In genomic region chr5:134986298-134987268, GRCm38 (mm10) we compare ENCODE assay signal across 8 mouse cellular contexts. TPM values are rescaled to one million over a fixed set of nuclear protein-coding genes. Genes with fewer than 3 reads are reported as not detected.
DNase-seq lines count a peak whose midpoint lies in the region; ATAC-seq and TF ChIP-seq lines count a peak whose summit lies in the region.

No protein-coding gene starts in this region.

- H3K4me2 ChIP-seq in hindbrain, embryonic 12.5 days (replicated peaks): peak overlapping the region; percentile 43
- H3K4me2 ChIP-seq in lung, postnatal 0 days (replicated peaks; ENCODE audit: low read depth, low read length): peak overlapping the region; percentile 49
- peak overlapping the region; percentile 57 for H3K4me2 ChIP-seq in stomach, embryonic 15.5 days

- in situ Hi-C loops in ES-E14 (cut with MboI; ENCODE audit: low sequenced_read_pairs in 2 of 2, unreplicated experiment in 2 of 2): no loop called here

- H3K36me3 ChIP-seq in ES-E14 (ENCODE audit: control insufficient read depth, insufficient read depth, low read length, poor library complexity, severe bottlenecking): no peaks in the 10 kb centered on the region
- no peaks in the 10 kb centered on the region for H3K36me3 ChIP-seq in hindbrain, embryonic 12.5 days
- H3K36me3 ChIP-seq in lung, postnatal 0 days (ENCODE audit: insufficient read depth, low read length): no peaks in the 10 kb centered on the region
- H3K36me3 ChIP-seq in stomach, embryonic 15.5 days: no peaks in the 10 kb centered on the region

- H3K4me3 ChIP-seq in ES-E14 (ENCODE audit: insufficient read depth in 1 of 2, low read depth in 1 of 2, low read length in 2 of 2, poor library complexity in 1 of 2, severe bottlenecking in 1 of 2): peak overlapping the region; percentile 72 to 73
- H3K4me3 ChIP-seq in hindbrain, embryonic 12.5 days: peak overlapping the region; percentile 22
- H3K4me3 ChIP-seq in lung, postnatal 0 days (ENCODE audit: low read depth, low read length): peak overlapping the region; percentile 55
- H3K4me3 ChIP-seq in stomach, embryonic 15.5 days (replicated peaks): peak overlapping the region; percentile 42

- peak; percentile 80 to 81 for DNase-seq in cerebellum, postnatal 10 days
- no peak for DNase-seq in cerebellum, adult 18-20 months
- no peak for DNase-seq in ES-E14 (ENCODE audit: low read depth, low spot score)
- peak; percentile 57 for DNase-seq in lung, postnatal 0 days (ENCODE audit: low spot score)
- no peak for DNase-seq in thymus, postnatal 4 days
- DNase-seq in left cerebral cortex, adult 11 months (ENCODE audit: low spot score): no peak

- H3K27me3 ChIP-seq in hindbrain, embryonic 12.5 days: peaks cover 62% of the 10 kb centered on the region
- H3K27me3 ChIP-seq in lung, postnatal 0 days (replicated peaks; ENCODE audit: insufficient read depth, low read length): peaks cover 19% of the 10 kb centered on the region
- peaks cover 34% of the 10 kb centered on the region for H3K27me3 ChIP-seq in stomach, embryonic 15.5 days (replicated peaks)

- H3K4me1 ChIP-seq in ES-E14 (ENCODE audit: control insufficient read depth in 2 of 2, insufficient read depth in 2 of 2, low read length in 2 of 2, poor library complexity in 1 of 2): peaks cover 4 to 26% of the 10 kb centered on the region in 2 experiments
- H3K4me1 ChIP-seq in hindbrain, embryonic 12.5 days: peaks cover 24% of the 10 kb centered on the region
- peaks cover 16% of the 10 kb centered on the region; the same call in 1 of the 2 replicates for H3K4me1 ChIP-seq in lung, postnatal 0 days (ENCODE audit: insufficient read depth, low read depth, low read length)
- H3K4me1 ChIP-seq in stomach, embryonic 15.5 days: peaks cover 20% of the 10 kb centered on the region

- ATAC-seq in hindbrain, embryonic 12.5 days (ENCODE audit: low FRiP score): no peak
- ATAC-seq in lung, postnatal 0 days: peak; percentile 0
- no peak for ATAC-seq in stomach, embryonic 15.5 days (ENCODE audit: insufficient read depth, low FRiP score, low read depth)

- TF ChIP-seq CTCF in lung, postnatal 0 days (IDR thresholded peaks at IDR 0.05): peak; percentile 47

- H3K9me3 ChIP-seq in ES-E14 (ENCODE audit: control insufficient read depth, insufficient read depth, low read depth, low read length): no peaks in the 10 kb centered on the region
- H3K9me3 ChIP-seq in hindbrain, embryonic 12.5 days (replicated peaks): no peaks in the 10 kb centered on the region
- no peaks in the 10 kb centered on the region for H3K9me3 ChIP-seq in lung, postnatal 0 days (ENCODE audit: low read length)
- H3K9me3 ChIP-seq in stomach, embryonic 15.5 days: no peaks in the 10 kb centered on the region

- peak overlapping the region; percentile 62 for H3K9ac ChIP-seq in ES-E14 (ENCODE audit: insufficient read depth, low read depth, low read length, poor library complexity, severe bottlenecking)
- H3K9ac ChIP-seq in hindbrain, embryonic 12.5 days: peak overlapping the region; percentile 39; the same call in 1 of the 2 replicates
- peak overlapping the region; percentile 88 for H3K9ac ChIP-seq in lung, postnatal 0 days (replicated peaks; ENCODE audit: low read depth)
- peak overlapping the region; percentile 17; the same call in 1 of the 2 replicates for H3K9ac ChIP-seq in stomach, embryonic 15.5 days

- TF ChIP-seq EP300 in lung, postnatal 0 days (IDR thresholded peaks at IDR 0.05): no peak

- H3K27ac ChIP-seq in ES-E14 (ENCODE audit: insufficient read depth, low read depth, low read length, poor library complexity, severe bottlenecking): peak overlapping the region; percentile 24; the same call in 1 of the 2 replicates
- no peak overlapping the region for H3K27ac ChIP-seq in hindbrain, embryonic 12.5 days
- peak overlapping the region; percentile 95 for H3K27ac ChIP-seq in lung, postnatal 0 days (ENCODE audit: low read length)
- H3K27ac ChIP-seq in stomach, embryonic 15.5 days: peak overlapping the region; percentile 84

- 4% methylated on average over 79 of the region's 79 CpGs for WGBS in hindbrain, embryonic 12.5 days
- WGBS in lung, postnatal 0 days: 4% methylated on average over 79 of the region's 79 CpGs
- 4% methylated on average over 79 of the region's 79 CpGs for whole genome bisulfite sequencing in stomach, embryonic 15.5 days

TF ChIP-seq in ES-E14, 5 proteins besides CTCF, POLR2A, EP300 and RAD21:
- no peak for TF ChIP-seq MAFK (IDR thresholded peaks at IDR 0.05; ENCODE audit: insufficient read depth, low read depth, low read length)
- no peak for TF ChIP-seq ZC3H11A (IDR thresholded peaks at IDR 0.05; ENCODE audit: borderline replicate concordance, low read depth, low read length)
- 0 out of 2 replicates have a peak, but pooled peaks have one; percentile 40 for TF ChIP-seq HCFC1 (IDR thresholded peaks at IDR 0.05; ENCODE audit: borderline replicate concordance, insufficient read depth, low read length)
- no peak for TF ChIP-seq CHD2 (IDR thresholded peaks at IDR 0.05; ENCODE audit: low read depth, low read length)
- TF ChIP-seq ZNF384 (IDR thresholded peaks at IDR 0.05; ENCODE audit: low read depth, low read length): no peak

RNA-seq across cellular contexts. Expression of gene Cldn3, which starts 0.6 kb away (rescaled TPM):
- 8.4 and 24.1 TPM in 2 replicates for total RNA-seq in ES-E14 (2012; rRNA removed)
- polyA plus RNA-seq in hindbrain, embryonic 12.5 days (2016; fragmentation: Nextera tagmentation; extraction: Ambion mirVana): 8.2 and 18.3 TPM in 2 replicates
- polyA plus RNA-seq in lung, postnatal 0 days (2015; fragmentation: Nextera tagmentation; extraction: Ambion mirVana): 547 and 583 TPM in 2 replicates
- polyA plus RNA-seq in stomach, embryonic 15.5 days (2015; fragmentation: Nextera tagmentation; extraction: Ambion mirVana): 120 and 147 TPM in 2 replicates

RNA-seq across cellular contexts. Expression of gene Abhd11, which starts 22.4 kb away (rescaled TPM):
- total RNA-seq in ES-E14 (2012; rRNA removed): 64.8 and 105 TPM in 2 replicates
- 47.4 and 51.0 TPM in 2 replicates for polyA plus RNA-seq in hindbrain, embryonic 12.5 days (2016; fragmentation: Nextera tagmentation; extraction: Ambion mirVana)
- 72.9 and 80.9 TPM in 2 replicates for polyA plus RNA-seq in lung, postnatal 0 days (2015; fragmentation: Nextera tagmentation; extraction: Ambion mirVana)
- 70.9 and 78.9 TPM in 2 replicates for polyA plus RNA-seq in stomach, embryonic 15.5 days (2015; fragmentation: Nextera tagmentation; extraction: Ambion mirVana)

RNA-seq across cellular contexts. Expression of gene Stx1a, which starts 36.7 kb away (rescaled TPM):
- 9.5 and 14.6 TPM in 2 replicates for total RNA-seq in ES-E14 (2012; rRNA removed)
- 34.3 and 38.7 TPM in 2 replicates for polyA plus RNA-seq in hindbrain, embryonic 12.5 days (2016; fragmentation: Nextera tagmentation; extraction: Ambion mirVana)
- polyA plus RNA-seq in lung, postnatal 0 days (2015; fragmentation: Nextera tagmentation; extraction: Ambion mirVana): 5.5 and 5.8 TPM in 2 replicates
- polyA plus RNA-seq in stomach, embryonic 15.5 days (2015; fragmentation: Nextera tagmentation; extraction: Ambion mirVana): 11.8 and 12.3 TPM in 2 replicates

RNA-seq across cellular contexts. Expression of gene Cldn4, which starts 39.8 kb away (rescaled TPM):
- 150 and 350 TPM in 2 replicates for total RNA-seq in ES-E14 (2012; rRNA removed)
- 4.2 and 6.1 TPM in 2 replicates for polyA plus RNA-seq in hindbrain, embryonic 12.5 days (2016; fragmentation: Nextera tagmentation; extraction: Ambion mirVana)
- polyA plus RNA-seq in lung, postnatal 0 days (2015; fragmentation: Nextera tagmentation; extraction: Ambion mirVana): 28.2 and 29.2 TPM in 2 replicates
- polyA plus RNA-seq in stomach, embryonic 15.5 days (2015; fragmentation: Nextera tagmentation; extraction: Ambion mirVana): 54.5 and 58.6 TPM in 2 replicates

RNA-seq across cellular contexts. Expression of gene Mettl27, which starts 54.4 kb away (rescaled TPM):
- total RNA-seq in ES-E14 (2012; rRNA removed): 15.6 and 17.3 TPM in 2 replicates
- 10.4 and 10.5 TPM in 2 replicates for polyA plus RNA-seq in hindbrain, embryonic 12.5 days (2016; fragmentation: Nextera tagmentation; extraction: Ambion mirVana)
- polyA plus RNA-seq in lung, postnatal 0 days (2015; fragmentation: Nextera tagmentation; extraction: Ambion mirVana): 33.7 and 35.5 TPM in 2 replicates
- 20.9 and 21.0 TPM in 2 replicates for polyA plus RNA-seq in stomach, embryonic 15.5 days (2015; fragmentation: Nextera tagmentation; extraction: Ambion mirVana)

Comparison
In these comparisons a context has a peak if more than half of its experiments do, and no peak if none do; other contexts are left out.
1. DNase-seq: peak in cerebellum, postnatal 10 days (2 of 2) and lung, postnatal 0 days (single experiment); none in cerebellum, adult 18-20 months (0 of 2), ES-E14 (single experiment), thymus, postnatal 4 days (single experiment) and left cerebral cortex, adult 11 months (single experiment).
2. H3K4me3 ChIP-seq: peak in every context shown above with its lines; median percentile 72 in ES-E14; 55 in lung, postnatal 0 days; 42 in stomach, embryonic 15.5 days; 22 in hindbrain, embryonic 12.5 days.
3. H3K9ac ChIP-seq: peak in every context shown above with its lines; median percentile 88 in lung, postnatal 0 days; 62 in ES-E14; 39 in hindbrain, embryonic 12.5 days; 17 in stomach, embryonic 15.5 days.
4. Peak in every context shown above with its lines, with median percentiles within 50 percentile points of each other: H3K4me2 ChIP-seq.